Mouse (Mus musculus) brain, embryonic 18.5 days (tissue): ENCODE results near the gene Dazl.
A peak's percentile ranks its signal among the peaks of the same experiment; 100 is the strongest.
"Not testable (repeated sequence)": the region's sequence is repeated elsewhere in the genome, so short reads cannot be mapped to it uniquely, and the experiment has no call there.

Source experiments
- DNase-seq: peaks from one replicate; pipeline ENCODE4 v3.0.0-alpha.2; 2012; ENCODE audit warnings: low read depth, low spot score

Gene Dazl

DNA sequence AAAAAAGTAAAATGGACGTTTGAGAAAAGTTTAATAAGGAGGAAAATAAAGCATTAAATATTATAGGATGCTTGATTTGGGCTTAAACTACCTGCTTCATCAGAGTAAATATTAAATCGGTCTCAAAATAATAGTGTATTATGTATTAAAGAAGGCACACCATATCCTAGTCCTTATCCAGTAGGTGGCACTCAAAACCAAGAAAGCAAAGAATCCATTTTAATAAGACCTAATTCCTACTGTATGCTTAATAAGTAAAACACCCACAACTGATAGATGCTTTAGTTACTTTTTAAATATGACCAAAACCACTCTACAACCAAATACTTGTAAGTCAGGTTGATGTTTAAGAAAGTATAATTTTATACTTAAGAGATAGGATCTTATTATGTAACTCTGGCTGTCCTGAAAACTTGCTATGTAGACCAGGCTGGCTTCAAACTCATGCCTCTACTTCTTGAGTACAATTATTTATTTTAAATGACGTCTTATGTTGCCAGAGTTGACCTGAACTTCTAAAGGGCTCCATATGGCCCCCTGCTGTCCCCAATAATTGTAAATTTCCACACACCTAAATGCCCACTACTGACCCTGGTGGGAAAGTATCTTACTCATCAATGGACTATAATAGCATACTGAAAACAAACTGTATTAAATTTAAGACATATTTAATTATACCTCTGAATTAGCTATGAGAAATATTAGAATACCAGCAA is 1.8 kb downstream of the Dazl start:
- peak; percentile 61 for DNase-seq

DNA sequence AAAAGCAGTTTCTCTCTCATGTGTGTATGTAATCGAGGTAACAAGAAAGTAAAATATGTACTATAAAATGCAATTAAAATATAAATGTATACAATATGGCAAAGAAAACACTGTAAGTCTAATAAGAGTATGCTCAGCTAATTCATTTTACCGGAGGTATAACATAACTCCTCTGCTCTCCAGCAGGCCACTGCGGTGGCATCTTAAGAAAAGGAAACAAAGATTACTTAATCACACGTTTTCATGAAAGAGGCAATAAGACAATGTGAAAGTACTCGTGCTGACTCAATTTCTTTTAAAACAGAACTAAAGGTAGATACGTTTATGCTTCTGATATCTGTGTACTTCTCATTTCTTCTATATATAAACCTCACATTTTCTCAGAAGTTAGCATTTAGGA is 8.6 kb downstream of the Dazl start:
- DNase-seq: no peak

DNA sequence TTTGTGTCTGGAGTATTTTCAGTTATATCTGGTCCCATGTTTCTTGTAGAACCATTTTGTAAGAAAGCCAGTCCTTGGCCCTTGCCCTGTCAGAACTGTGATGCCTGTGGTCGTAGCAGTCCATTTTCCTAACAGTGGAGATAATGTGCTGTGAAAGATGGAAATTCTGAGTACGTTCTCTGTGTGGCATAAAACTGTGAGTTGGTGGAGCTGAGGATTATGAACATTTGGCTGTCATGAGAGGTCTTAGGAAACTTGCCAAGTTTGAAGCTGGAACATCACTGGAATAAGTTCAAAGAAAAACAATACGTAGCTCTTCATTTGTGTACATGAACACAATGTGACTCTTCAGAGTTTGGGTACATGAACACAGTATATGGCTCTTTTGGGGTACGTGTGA is 31.8 kb downstream of the Dazl start:
- not testable (repeated sequence) for DNase-seq

DNA sequence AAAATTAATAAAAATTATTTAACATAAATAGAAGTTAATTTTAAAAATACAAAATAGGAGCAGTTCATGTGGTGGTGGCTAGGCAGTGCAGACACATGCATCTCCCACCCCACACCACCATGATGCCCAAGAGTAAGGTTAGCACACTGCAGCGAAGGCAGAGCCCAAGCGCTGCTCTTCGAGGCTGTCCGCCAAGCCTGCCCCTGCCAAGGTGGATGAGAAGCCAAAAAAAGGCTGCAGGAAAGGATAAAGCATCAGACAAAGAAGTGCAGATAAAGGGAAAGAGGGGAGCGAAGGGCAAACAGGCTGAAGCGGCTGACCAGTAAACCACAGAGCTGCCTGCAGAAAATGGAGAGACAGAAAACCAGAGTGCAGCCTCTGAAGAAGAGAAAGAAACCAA is 32.6 kb downstream of the Dazl start:
- no peak for DNase-seq

DNA sequence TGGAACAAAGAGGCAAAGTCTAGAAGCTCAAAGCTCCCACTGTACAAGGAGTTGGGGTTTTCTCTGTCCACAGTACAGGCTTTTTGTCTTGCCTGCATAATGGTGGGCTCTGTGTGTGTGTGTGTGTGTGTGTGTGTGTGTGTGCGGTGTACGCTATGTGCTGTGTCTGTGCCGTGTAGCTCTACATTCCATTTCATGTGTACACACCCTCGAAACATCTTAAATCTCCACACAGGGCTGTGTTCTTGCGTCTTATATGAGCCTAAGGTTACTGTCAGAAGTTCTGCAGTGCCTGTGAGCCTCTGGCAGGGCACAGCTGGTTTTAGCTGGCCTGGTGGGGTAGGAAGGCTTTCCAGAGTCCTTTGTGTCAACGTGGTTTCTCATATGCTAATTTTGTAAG is 46.8 kb downstream of the Dazl start:
- no peak for DNase-seq

DNA sequence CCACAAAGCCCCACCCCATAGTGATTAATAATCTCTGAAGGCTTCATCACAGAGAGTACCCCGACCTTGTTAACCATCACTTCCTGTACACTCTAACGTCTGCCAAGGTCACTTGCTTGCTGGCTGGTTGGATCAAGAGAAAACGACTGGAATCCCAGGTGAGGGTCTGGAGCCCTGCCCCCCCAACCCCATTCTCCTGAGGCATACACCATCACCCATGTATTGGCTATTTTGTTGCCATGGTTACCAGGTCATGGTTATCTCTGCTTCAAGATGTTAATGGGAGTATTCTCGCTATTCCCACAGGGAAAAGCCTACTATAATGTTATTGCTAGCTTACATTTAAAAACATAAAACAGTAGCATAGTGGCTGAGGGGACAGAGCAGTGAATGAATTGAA is 48.8 kb downstream of the Dazl start:
- DNase-seq: no peak

DNA sequence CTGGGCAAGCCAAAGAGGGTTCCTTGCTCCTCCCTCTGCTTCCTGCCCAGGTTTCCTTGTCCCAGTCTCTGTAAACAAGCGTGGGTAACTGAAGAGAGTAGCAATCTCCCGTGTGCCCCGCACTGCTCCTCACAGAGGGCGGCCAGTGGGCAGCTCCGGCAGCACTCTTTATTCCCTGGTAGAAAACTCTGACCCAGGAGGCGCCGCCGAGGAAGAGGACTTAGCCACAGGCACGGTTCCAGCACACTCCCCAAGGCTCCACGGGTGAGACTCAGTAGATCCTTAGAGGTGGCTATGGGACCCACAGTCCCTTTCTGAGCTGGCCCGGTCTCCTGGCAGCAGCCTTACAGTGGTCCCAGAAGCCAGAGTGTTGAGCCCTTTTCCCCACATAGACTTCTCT is 50.1 kb downstream of the Dazl start:
- DNase-seq: no peak

DNA sequence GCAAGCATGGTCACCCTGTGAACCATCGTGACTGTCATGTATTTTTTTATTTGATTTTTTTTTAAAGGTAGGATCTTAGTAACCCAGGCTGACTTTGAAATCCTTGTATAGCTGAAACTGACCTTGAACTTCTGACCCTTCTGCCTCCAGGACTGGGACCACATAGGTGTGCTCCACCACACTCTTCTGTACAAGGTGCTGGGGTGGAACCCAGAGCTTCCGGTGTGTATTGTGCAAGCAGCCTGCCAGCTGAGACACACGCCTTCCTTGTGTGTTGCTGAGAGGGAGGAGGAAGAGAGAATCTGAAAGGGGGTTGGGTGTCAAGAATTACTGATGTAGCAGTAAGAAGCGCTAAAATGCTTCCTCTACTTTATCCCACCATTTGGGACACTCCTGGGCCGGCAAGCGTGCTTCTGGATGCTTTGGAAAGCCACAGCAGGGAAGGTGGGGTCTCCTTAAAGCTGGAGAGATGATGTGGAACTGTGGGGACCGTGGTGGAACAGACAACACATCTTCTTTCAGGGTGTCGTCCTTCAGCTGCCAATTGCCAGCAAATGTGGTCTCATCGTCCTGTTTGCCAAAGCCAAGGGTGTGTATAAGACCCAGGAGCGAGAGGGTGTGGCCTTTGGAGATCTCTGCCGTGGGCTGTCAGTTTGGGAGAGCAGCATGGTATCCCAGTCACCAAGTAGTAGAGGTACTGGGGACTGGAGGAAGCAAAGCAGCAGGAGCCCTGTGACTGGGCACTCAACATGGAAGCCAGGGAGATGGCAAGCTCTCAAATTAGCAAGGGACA is 55.4 kb downstream of the Dazl start:
- no peak for DNase-seq

DNA sequence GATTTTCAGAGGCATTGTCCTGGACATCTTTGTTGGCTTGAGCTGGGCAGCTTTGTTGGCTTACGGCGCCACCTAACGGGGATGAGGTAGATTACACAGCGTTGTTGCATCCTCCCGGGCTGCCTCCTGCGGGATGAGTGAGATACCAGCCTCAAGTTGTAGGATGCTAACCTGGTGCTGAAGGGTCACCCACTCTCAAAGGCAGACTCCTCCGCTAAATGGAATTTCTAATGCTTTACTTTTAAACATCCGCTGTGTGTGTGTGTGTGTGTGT is 56.1 kb downstream of the Dazl start:
- peak; percentile 74 for DNase-seq

DNA sequence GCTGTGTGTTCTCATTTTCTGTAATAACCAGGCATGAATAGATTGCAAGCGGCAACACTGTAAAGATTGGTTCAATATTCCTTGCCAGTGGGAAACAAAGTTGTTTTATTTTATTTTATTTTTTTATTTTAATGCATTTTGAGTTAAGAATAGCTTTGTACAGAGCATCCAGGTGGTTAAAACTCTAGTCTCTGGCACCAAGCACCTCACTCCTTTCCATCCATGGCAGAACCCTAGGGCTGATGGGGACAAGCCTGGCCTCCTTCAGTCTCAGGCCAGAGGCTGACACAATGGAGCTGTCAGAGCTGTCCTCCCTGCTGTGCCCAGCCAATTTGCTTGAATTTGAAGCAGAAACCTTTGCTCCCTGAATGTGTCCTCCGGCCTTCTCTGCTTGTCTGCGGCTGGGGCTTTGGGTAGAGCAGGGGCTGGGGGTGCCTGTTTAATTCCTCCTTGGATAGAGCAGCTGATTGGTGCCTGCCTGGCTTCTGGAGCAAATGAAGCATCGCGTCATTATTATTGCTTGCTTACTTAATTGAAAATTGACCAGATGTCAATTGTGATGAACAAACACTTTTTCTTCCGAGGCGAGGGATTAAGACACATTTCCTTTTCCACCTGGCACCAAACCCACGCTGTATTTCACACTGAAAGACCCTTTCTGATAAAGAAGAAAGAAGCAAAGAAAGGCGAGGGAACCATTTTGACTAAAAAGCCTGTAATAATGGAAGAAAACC is 56.6 kb downstream of the Dazl start:
- DNase-seq: no peak

DNA sequence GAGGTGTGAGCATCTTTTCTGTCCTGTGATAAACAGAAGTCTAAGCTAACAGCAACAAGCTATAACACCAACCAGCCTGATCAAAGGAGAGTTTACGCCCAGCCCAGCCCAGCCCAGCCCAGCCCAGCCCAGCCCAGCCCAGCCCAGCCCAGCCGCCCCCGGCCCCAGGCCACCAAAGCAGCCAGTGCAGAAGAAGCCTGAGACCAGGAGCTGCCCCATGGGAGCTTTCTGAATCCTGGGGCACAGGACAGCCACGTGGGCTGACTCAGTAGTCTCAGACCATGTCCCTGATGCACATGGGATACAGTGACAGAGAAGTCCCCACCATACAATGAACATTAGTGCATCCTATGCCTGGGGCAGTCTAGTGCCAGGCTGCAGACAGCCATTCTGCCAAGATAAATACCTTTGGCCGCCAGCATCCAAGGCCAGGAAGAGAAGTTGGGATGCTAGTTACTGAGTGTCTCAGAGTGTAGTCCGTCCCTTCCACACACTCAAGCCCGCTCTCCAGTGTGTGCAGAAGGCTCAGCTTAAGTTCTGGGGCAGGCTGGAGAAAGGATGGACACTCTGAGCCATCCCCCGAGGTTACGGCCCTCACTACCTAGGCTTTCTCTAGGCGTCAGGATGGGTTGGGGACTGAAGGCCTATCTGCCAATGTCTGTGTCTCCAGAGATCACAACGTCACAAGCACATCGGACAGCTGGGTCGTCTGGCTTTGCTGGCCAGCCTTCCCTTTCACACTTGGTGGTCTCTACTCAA is 57.3 kb downstream of the Dazl start:
- no peak for DNase-seq

DNA sequence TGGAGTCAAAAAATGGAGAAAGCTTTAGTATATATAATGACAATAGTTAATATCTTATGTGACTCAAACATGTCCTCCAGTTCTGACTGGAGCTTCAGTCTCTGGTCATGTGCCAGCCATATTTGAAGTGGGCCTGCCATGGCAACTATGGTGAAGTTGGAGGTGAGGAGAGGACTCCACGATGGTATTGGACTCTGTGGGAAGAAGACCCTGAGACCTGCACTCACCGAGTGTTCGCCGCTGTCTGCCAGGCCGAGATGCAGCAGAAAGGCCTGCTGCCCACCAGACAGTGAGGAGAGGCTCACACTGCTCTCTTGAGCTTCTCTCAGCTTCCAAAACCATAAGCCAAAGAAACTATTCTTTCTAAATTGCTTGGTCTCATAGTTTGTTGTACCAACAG is 59.5 kb downstream of the Dazl start:
- no peak for DNase-seq

DNA sequence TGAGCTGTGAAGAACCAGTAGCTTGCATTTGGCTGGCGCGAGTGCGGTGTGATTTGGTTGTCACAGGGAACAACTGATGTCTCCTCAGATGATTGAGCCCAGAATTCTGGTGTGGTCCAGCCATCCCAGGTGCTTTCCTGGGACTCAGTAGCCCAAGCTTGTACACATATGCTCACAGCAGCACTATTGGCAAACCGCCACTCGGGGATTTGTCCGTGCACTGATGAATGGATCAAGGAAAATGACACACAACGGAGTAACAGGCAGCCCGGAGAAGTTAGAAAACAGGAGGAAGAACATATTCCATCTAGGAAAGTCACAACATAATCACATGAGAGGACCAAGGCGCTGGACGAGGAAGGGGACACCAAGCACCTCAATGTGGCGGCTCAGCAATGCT is 60.6 kb downstream of the Dazl start:
- no peak for DNase-seq

DNA sequence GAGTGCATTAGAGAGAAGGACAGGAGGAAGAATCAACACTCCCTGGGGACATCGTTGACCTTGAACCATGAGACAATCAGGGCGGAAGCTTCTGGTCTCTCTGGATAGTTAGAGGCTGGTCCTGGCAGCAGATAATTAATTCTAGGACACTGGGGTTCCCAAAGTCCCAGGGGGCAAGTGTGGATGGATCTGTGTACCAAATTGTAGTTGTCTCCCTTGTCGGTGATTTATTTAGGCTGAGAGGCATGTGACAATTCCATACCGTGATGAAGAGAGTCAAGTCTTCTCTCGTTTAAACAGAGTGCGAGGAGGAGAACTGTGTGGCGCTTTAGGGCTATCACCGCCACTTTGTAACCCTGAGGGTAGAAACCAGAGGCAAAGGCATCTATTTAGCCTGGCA is 62.2 kb downstream of the Dazl start:
- no peak for DNase-seq

DNA sequence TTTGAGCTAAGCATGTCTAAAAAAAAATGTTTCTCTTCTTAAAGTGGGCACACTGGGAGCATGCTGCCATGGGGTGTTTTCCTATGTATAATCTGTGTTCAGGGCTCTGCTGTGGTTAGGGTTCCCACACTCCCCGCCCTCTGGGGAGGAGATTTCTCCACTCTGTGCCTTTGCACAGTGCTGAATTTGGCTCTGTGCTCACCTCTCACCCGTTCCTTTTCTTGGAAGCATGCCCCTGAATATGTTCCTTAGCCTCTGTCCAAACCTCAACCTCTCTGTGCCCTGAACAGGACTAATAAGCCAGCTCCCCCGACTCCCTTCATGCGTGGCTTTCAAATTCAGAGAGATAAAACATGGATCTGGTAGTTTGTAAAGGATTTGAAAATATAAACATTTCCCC is 63.9 kb downstream of the Dazl start:
- no peak for DNase-seq
